Mouse (Mus musculus): Measurements from ENCODE around the gene Copb1.
A peak's percentile ranks its signal among the peaks of the same experiment; 100 is the strongest.

The Copb1 gene

GRCm38 (mm10) chr7:114253885-114254833, at the start of gene Copb1:
TSS of gene Copb1 (minus strand) at chr7:114254711.
- peak; percentile 95 for DNase-seq

GRCm38 (mm10) chr7:114301293-114301782, 46.8 kb upstream of the Copb1 start:
- DNase-seq = no peak

GRCm38 (mm10) chr7:114300782-114301181, 46.3 kb upstream of the Copb1 start:
- DNase-seq = peak in 1 of 2 experiments; percentile 1

- DNase-seq = peak in 1 of 2 experiments; percentile 0
These were observed 44.7 kb upstream of the Copb1 start for GRCm38 (mm10) chr7:114299247-114299646.

GRCm38 (mm10) chr7:114294698-114295097, 40.2 kb upstream of the Copb1 start:
- peak; percentile 53 to 64 for DNase-seq

- DNase-seq = no peak
These were observed 39.4 kb upstream of the Copb1 start for GRCm38 (mm10) chr7:114293903-114294302.

GRCm38 (mm10) chr7:114292501-114292971, 38.0 kb upstream of the Copb1 start:
- DNase-seq = peak; percentile 95 to 97

- peak; percentile 73 to 76 for DNase-seq
These were observed 37.2 kb upstream of the Copb1 start for GRCm38 (mm10) chr7:114291461-114292335.

- DNase-seq = peak; percentile 91 to 94
These were observed 35.6 kb upstream of the Copb1 start for GRCm38 (mm10) chr7:114290078-114290506.

GRCm38 (mm10) chr7:114284296-114284910, 29.9 kb upstream of the Copb1 start:
- DNase-seq = no peak

GRCm38 (mm10) chr7:114283006-114283405, 28.5 kb upstream of the Copb1 start:
- DNase-seq = no peak

- DNase-seq = peak; percentile 69 to 87
These were observed 27.2 kb upstream of the Copb1 start for GRCm38 (mm10) chr7:114281671-114282070.

- peak; percentile 98 to 99 for DNase-seq
These were observed 21.7 kb upstream of the Copb1 start, which contains the start of gene Psma1 for GRCm38 (mm10) chr7:114276005-114276752. TSS of gene Psma1 (minus strand) at chr7:114276118.

GRCm38 (mm10) chr7:114275372-114276004, 21.0 kb upstream of the Copb1 start:
- DNase-seq = no peak

GRCm38 (mm10) chr7:114268446-114268845, 13.9 kb upstream of the Copb1 start:
- DNase-seq = no peak

GRCm38 (mm10) chr7:114251684-114252083, 2.8 kb downstream of the Copb1 start:
- peak; percentile 6 to 10 for DNase-seq

GRCm38 (mm10) chr7:114233980-114234379, 20.5 kb downstream of the Copb1 start:
- DNase-seq = no peak

- no peak for DNase-seq
These were observed 21.5 kb downstream of the Copb1 start for GRCm38 (mm10) chr7:114232982-114233381.

- no peak for DNase-seq
These were observed 22.7 kb downstream of the Copb1 start for GRCm38 (mm10) chr7:114231857-114232256.

GRCm38 (mm10) chr7:114226521-114226920, 28.0 kb downstream of the Copb1 start:
- no peak for DNase-seq

- DNase-seq = no peak
These were observed 34.1 kb downstream of the Copb1 start for GRCm38 (mm10) chr7:114220433-114220832.
